Mouse (Mus musculus) ES-Bruce4 (cell line): ENCODE measurements around the gene B9d1. TPM values are rescaled to one million over a fixed set of nuclear protein-coding genes. Genes with fewer than 3 reads are reported as not detected.

ENCODE experiments used
- H3K27ac ChIP-seq: 2 replicates; pipeline ENCODE4 v1.5.1; 2012; ENCODE audit warnings: low read length, inconsistent platforms; ENCODE audit not compliant: insufficient read depth
- H3K27me3 ChIP-seq: 2 replicates; pipeline ENCODE4 v1.6.1; 2012; ENCODE audit warnings: mild to moderate bottlenecking, low read length, inconsistent platforms; ENCODE audit not compliant: control insufficient read depth, poor library complexity, insufficient read depth, severe bottlenecking
- H3K36me3 ChIP-seq: 2 replicates; pipeline ENCODE4 v1.6.1; 2012; ENCODE audit warnings: inconsistent platforms, mild to moderate bottlenecking, low read length, moderate library complexity; ENCODE audit not compliant: control insufficient read depth, poor library complexity, insufficient read depth, severe bottlenecking
- H3K4me1 ChIP-seq: one replicate; pipeline ENCODE4 v1.8.1; 2011; ENCODE audit warnings: low read length; ENCODE audit not compliant: control insufficient read depth, insufficient read depth
- H3K4me3 ChIP-seq: 2 replicates; pipeline ENCODE4 v1.5.1; 2011; ENCODE audit warnings: low read depth, mild to moderate bottlenecking, low read length
- H3K9ac ChIP-seq: 2 replicates; pipeline ENCODE4 v1.6.1; 2012; ENCODE audit warnings: low read depth, mild to moderate bottlenecking, inconsistent platforms; ENCODE audit not compliant: poor library complexity, severe bottlenecking
- H3K9me3 ChIP-seq: replicated peaks from 2 replicates; pipeline ENCODE4 v1.6.1; 2012; ENCODE audit warnings: mild to moderate bottlenecking, low read length, inconsistent platforms; ENCODE audit not compliant: control insufficient read depth, poor library complexity, insufficient read depth, severe bottlenecking
- CTCF ChIP-seq: IDR thresholded peaks from one replicate; pipeline ENCODE4 v1.8.1; 2011; ENCODE audit warnings: low read depth, low read length
- EP300 ChIP-seq: IDR thresholded peaks from 2 replicates; pipeline ENCODE4 v1.6.1; 2011; ENCODE audit warnings: low read depth, low read length; ENCODE audit not compliant: insufficient read depth
- POLR2A ChIP-seq: IDR thresholded peaks from one replicate; pipeline ENCODE4 v1.8.1; 2011; ENCODE audit warnings: low read length; ENCODE audit not compliant: insufficient read depth
- polyA plus RNA-seq: library from polyadenylated mRNA; stranded (reverse); fragments of >200 nt; gene quantifications from 2 replicates; pipeline ENCODE4 v1.2.4, GENCODE M21; 2011; ENCODE audit warnings: low read depth; ENCODE audit not compliant: missing spikeins, insufficient read depth, insufficient read length

The B9d1 gene
- polyA plus RNA-seq, 1 experiment = 18.7 TPM

- no peak overlapping the region for H3K4me3 ChIP-seq
- no peak overlapping the region for H3K27ac ChIP-seq
- H3K9me3 ChIP-seq = no peaks in the 10 kb centered on the region
- no peak overlapping the region for H3K9ac ChIP-seq
- H3K4me1 ChIP-seq = no peaks in the 10 kb centered on the region
- H3K36me3 ChIP-seq = peaks cover 10% of the 10 kb centered on the region
- no peaks in the 10 kb centered on the region for H3K27me3 ChIP-seq
- TF ChIP-seq CTCF = peak; percentile 40
- TF ChIP-seq POLR2A = no peak
- no peak for TF ChIP-seq EP300
Measured at GRCm38 (mm10) chr11:61514953-61515352, 10.0 kb downstream of the B9d1 start.

- H3K27me3 ChIP-seq = no peaks in the 10 kb centered on the region
- H3K9ac ChIP-seq = no peak overlapping the region
- H3K4me3 ChIP-seq = no peak overlapping the region
- H3K27ac ChIP-seq = no peak overlapping the region
- no peaks in the 10 kb centered on the region for H3K4me1 ChIP-seq
- no peaks in the 10 kb centered on the region for H3K9me3 ChIP-seq
- no peak for TF ChIP-seq POLR2A
- TF ChIP-seq EP300 = no peak
- peaks cover 33% of the 10 kb centered on the region for H3K36me3 ChIP-seq
Measured at GRCm38 (mm10) chr11:61517971-61518370, 13.0 kb downstream of the B9d1 start.

- Histone ChIP-seq H3K27me3 (no peaks in the 10 kb centered on the region), H3K4me1 (no peaks in the 10 kb centered on the region), H3K4me3 (no peak overlapping the region), H3K9ac (no peak overlapping the region), H3K27ac (no peak overlapping the region), H3K36me3 (peaks cover 36% of the 10 kb centered on the region), H3K9me3 (no peaks in the 10 kb centered on the region)
- TF ChIP-seq EP300 (no peak), POLR2A (no peak), CTCF (no peak)
Measured at GRCm38 (mm10) chr11:61518871-61519270, 13.9 kb downstream of the B9d1 start.

GRCm38 (mm10) chr11:61519484-61520107 lies 14.7 kb downstream of the B9d1 start:
- no peaks in the 10 kb centered on the region for H3K4me1 ChIP-seq
- H3K36me3 ChIP-seq = peaks cover 36% of the 10 kb centered on the region
- H3K4me3 ChIP-seq = no peak overlapping the region
- H3K9me3 ChIP-seq = no peaks in the 10 kb centered on the region
- H3K27ac ChIP-seq = no peak overlapping the region
- H3K9ac ChIP-seq = no peak overlapping the region
- TF ChIP-seq CTCF (no peak), POLR2A (no peak), EP300 (no peak)
- H3K27me3 ChIP-seq = no peaks in the 10 kb centered on the region

- peaks cover 14% of the 10 kb centered on the region for H3K36me3 ChIP-seq
- no peak for TF ChIP-seq POLR2A
- TF ChIP-seq EP300 = no peak
- TF ChIP-seq CTCF = no peak
Measured at GRCm38 (mm10) chr11:61526872-61527271, 21.9 kb downstream of the B9d1 start.

GRCm38 (mm10) chr11:61529268-61529713 lies 24.3 kb downstream of the B9d1 start:
- no peak overlapping the region for H3K9ac ChIP-seq
- TF ChIP-seq EP300 (peak; percentile 83), CTCF (no peak), POLR2A (no peak)
- H3K27ac ChIP-seq = peak overlapping the region; percentile 38
- no peaks in the 10 kb centered on the region for H3K9me3 ChIP-seq
- no peaks in the 10 kb centered on the region for H3K27me3 ChIP-seq
- H3K36me3 ChIP-seq = peaks cover 7% of the 10 kb centered on the region
- H3K4me3 ChIP-seq = no peak overlapping the region
- peaks cover 6% of the 10 kb centered on the region for H3K4me1 ChIP-seq

More at GRCm38 (mm10) chr11:61526872-61527271, 21.9 kb downstream of the B9d1 start:
- Histone ChIP-seq H3K4me3 (no peak overlapping the region), H3K9me3 (no peaks in the 10 kb centered on the region), H3K4me1 (peaks cover 2% of the 10 kb centered on the region), H3K27me3 (no peaks in the 10 kb centered on the region), H3K27ac (no peak overlapping the region), H3K9ac (no peak overlapping the region)

- Histone ChIP-seq H3K9me3 (no peaks in the 10 kb centered on the region), H3K27ac (no peak overlapping the region), H3K4me3 (no peak overlapping the region), H3K36me3 (peaks cover 12% of the 10 kb centered on the region), H3K9ac (no peak overlapping the region), H3K27me3 (no peaks in the 10 kb centered on the region), H3K4me1 (peaks cover 9% of the 10 kb centered on the region)
- TF ChIP-seq POLR2A (no peak), CTCF (no peak), EP300 (no peak)
Measured at GRCm38 (mm10) chr11:61532820-61533219, 27.9 kb downstream of the B9d1 start.
